Mouse (Mus musculus): ENCODE measurements around the gene Wdr27.
"Not testable (repeated sequence)": the region's sequence is repeated elsewhere in the genome, so short reads cannot be mapped to it uniquely, and the experiment has no call there.

Wdr27 gene

GRCm38 (mm10) chr17:14943009-14943728, at the start of gene Wdr27, which contains the start of gene 1600012H06Rik:
Gene Wdr27 (minus strand): TSS chr17:14943158.
Gene 1600012H06Rik (plus strand): TSS chr17:14943184.
- DNase-seq (ENCODE audit: low spot score) = peak; percentile 98

- DNase-seq (ENCODE audit: low spot score) = not testable (repeated sequence)
Measured at GRCm38 (mm10) chr17:14992522-14993138, 49.7 kb upstream of the Wdr27 start.

- not testable (repeated sequence) for DNase-seq (ENCODE audit: low spot score)
Measured at GRCm38 (mm10) chr17:14990116-14990702, 47.3 kb upstream of the Wdr27 start.

- DNase-seq (ENCODE audit: low spot score) = not testable (repeated sequence)
Measured at GRCm38 (mm10) chr17:14978362-14979038, 35.5 kb upstream of the Wdr27 start, which contains the start of the genes 9030025P20Rik and Gm3417. Gene 9030025P20Rik (plus strand): TSS chr17:14978468. Gene Gm3417 (minus strand): TSS chr17:14978790.

DNA sequence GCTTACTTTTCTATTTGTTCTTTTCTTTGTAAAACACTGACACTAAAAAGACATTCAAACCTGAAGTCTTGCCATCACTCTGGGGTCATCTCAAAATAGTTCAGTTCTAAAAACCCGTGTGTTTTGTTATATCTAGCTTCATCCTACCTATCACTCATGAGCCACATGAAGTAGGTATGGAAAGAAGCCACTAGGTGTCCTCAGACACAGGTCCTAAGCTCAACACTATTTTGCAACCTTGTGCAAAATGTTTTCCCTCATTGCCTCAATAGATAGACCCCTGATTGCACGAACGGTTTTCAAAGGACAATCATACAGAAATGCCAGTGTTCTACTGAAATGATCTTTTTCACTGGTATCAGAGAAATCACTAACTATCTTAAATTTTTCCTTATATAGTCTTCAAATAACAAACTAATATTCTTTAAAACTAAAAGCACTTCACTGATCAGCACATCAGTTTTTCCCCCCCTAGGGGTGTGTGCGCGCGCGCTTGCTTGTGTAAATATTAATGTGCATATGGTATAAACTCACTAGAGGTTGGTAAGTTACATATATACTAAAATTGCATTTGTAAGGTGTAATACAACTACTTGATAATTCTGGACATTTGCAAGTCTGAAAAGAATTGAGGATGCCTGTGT, 34.9 kb upstream of the Wdr27 start:
- DNase-seq (ENCODE audit: low spot score) = not testable (repeated sequence)

DNA sequence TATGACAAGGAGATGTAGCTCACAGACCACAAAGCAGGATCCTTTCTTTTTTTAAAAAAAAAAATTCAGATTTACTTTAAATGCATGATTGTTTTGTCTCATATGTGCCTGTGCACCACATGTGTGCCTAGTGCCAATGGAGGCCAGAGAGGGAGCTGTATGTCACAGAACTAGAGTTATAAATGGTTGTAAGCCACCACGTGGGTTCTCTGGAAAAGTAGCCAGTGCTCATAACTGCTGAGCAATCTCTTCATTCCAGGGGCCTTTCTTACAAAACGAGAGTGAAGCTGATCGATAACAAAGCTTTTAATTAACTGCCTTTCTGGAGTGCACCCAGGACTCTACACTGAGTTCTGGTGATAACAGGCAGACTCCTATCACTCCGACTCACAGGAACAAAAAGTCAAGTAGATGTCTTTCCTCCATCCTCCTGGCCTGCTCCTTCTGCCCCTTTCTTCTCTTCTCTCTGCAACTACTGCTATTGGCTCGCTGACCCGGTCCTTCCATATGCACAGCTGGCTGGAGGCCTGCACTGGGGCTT, 25.5 kb upstream of the Wdr27 start:
- not testable (repeated sequence) for DNase-seq (ENCODE audit: low spot score)

GRCm38 (mm10) chr17:14961557-14962154, 18.7 kb upstream of the Wdr27 start:
- not testable (repeated sequence) for DNase-seq (ENCODE audit: low spot score)

- peak; percentile 54 for DNase-seq (ENCODE audit: low spot score)
Measured at GRCm38 (mm10) chr17:14960951-14961556, 18.1 kb upstream of the Wdr27 start, which contains the start of gene Phf10. Gene Phf10 (minus strand): TSS chr17:14961273.

- peak; percentile 34 for DNase-seq (ENCODE audit: low spot score)
Measured at GRCm38 (mm10) chr17:14960520-14960919, 17.6 kb upstream of the Wdr27 start.

GRCm38 (mm10) chr17:14959979-14960378, 17.0 kb upstream of the Wdr27 start:
- DNase-seq (ENCODE audit: low spot score) = no peak

DNA sequence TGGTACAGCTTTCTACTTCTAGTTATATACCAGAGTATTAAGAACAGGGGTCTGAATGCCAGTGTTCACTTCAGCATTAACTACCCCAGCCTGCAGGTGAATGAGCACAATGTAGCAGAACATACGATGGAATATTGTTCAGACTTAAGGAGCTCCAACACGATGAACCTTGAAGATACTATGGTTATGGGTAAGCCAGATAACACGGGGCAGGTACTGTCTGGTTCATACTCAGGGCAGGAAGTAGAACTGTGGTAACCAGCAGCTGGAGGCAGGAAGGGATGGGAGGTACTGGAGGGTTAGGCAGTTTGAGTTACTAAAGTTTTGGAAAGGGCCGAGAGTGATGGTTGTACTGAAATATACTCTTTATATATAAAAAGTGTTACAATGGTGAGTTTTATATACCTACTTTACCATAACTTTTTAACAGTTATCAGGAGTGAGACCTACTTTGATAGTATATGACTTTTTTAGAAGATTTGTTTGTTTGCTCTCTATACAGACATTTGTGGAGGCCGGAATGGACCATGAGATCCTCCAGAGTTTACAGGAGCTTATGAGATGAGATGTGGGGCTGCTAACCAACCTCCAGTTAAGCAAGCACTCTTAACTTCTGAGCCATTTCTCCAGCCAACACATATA, 15.8 kb upstream of the Wdr27 start:
- DNase-seq (ENCODE audit: low spot score) = no peak

DNA sequence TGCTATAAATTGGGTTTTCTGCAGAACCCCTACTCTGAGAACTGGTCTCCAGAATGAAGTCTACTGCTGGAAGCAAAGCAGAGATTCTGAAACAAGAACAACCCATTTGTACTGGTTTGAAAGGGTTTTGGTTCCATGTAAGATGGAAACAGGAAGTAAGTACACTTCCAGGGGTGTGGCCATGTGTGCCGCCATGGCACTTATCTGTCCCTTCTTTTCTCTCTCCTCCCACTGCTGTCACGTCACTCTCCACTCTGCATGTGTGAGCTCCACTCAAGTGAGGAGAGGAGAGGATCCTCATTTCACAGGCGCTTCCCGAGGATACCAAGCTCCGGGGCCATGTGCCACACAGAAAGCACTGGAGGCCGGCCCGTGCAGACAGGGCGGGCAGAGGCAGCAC, 10.5 kb upstream of the Wdr27 start:
- DNase-seq (ENCODE audit: low spot score) = no peak

GRCm38 (mm10) chr17:14949161-14949827, 6.3 kb upstream of the Wdr27 start:
- no peak for DNase-seq (ENCODE audit: low spot score)

GRCm38 (mm10) chr17:14944551-14944950, 1.6 kb upstream of the Wdr27 start:
- DNase-seq (ENCODE audit: low spot score) = no peak

GRCm38 (mm10) chr17:14943729-14944059, 736 bp upstream of the Wdr27 start:
- DNase-seq (ENCODE audit: low spot score) = no peak

- DNase-seq (ENCODE audit: low spot score) = not testable (repeated sequence)
Measured at GRCm38 (mm10) chr17:14942181-14942580, 777 bp downstream of the Wdr27 start.

GRCm38 (mm10) chr17:14935841-14936605, 6.9 kb downstream of the Wdr27 start:
- DNase-seq (ENCODE audit: low spot score) = no peak

DNA sequence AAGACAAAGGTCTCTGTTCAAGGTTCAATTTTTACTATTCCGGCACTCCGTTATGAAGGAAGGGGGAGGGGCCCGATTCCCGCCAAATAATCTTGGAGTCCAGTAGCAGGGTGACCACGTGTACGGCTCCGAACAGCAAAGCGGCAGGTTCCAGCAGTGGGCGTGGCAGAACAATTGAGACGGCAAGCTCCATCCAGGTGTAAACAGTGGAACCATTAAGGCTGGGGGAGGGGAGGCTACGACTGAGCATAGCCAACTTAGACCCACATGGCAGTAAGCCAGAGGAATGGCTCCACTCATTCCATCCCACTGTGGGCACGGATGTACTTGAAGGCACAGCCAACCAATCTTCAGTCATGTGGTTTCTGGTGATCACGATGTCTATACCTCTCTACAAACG, 7.7 kb downstream of the Wdr27 start:
- DNase-seq (ENCODE audit: low spot score) = not testable (repeated sequence)

DNA sequence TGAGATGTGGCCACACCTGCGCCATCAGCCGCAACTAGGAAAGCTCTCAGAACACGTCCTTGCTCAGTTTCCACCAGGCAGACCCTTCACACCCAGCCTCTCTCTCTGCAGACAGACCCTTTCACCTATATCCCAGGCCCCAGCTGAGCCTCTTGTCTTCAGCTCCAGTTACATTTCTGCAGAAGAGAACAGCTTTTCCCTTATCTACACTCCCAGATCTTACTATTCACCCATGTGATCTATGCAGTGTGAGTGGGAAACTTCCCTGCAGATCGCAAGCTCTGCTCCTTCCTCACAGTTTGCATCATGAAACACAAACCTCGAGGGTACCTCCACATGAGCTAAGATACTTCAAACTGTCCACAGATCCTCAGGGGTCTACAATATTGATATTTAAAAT, 11.5 kb downstream of the Wdr27 start:
- no peak for DNase-seq (ENCODE audit: low spot score)

All from ovary, postnatal 36 days (tissue).